Mouse (Mus musculus) hindbrain, embryonic 15.5 days (tissue): ENCODE measurements around the gene Map2k6. TPM values are rescaled to one million over a fixed set of nuclear protein-coding genes. Genes with fewer than 3 reads are reported as not detected.

Experiments used
- ATAC-seq: fragments of 200-750 bp; cut with Nextera tagmentation; 2 replicates; pipeline ENCODE4 v1.8.0; 2017; ENCODE audit warnings: low read depth, moderate number of reproducible peaks, moderate TSS enrichment; ENCODE audit not compliant: low FRiP score
- H3K27ac ChIP-seq: fragments of 300-500 bp; sonication (generic); replicated peaks from 2 replicates; pipeline ENCODE4 v1.5.1; 2015; ENCODE audit warnings: mild to moderate bottlenecking, inconsistent platforms
- H3K27me3 ChIP-seq: fragments of 300-500 bp; sonication (generic); 2 replicates; pipeline ENCODE4 v1.6.1; 2015; ENCODE audit warnings: control low read depth, inconsistent platforms
- H3K36me3 ChIP-seq: fragments of 300-500 bp; sonication (generic); 2 replicates; pipeline ENCODE4 v1.6.1; 2015; ENCODE audit warnings: control low read depth, inconsistent platforms
- H3K4me1 ChIP-seq: fragments of 300-500 bp; sonication (generic); replicated peaks from 2 replicates; pipeline ENCODE4 v1.6.1; 2015; ENCODE audit warnings: control low read depth, inconsistent platforms
- H3K4me2 ChIP-seq: fragments of 300-500 bp; sonication (generic); 2 replicates; pipeline ENCODE4 v1.6.1; 2015; ENCODE audit warnings: moderate library complexity, mild to moderate bottlenecking, inconsistent platforms
- H3K4me3 ChIP-seq: fragments of 300-500 bp; sonication (generic); 2 replicates; pipeline ENCODE4 v1.5.1; 2015; ENCODE audit warnings: mild to moderate bottlenecking, inconsistent platforms
- H3K9ac ChIP-seq: fragments of 300-500 bp; sonication (generic); 2 replicates; pipeline ENCODE4 v1.6.1; 2015; ENCODE audit warnings: inconsistent platforms
- H3K9me3 ChIP-seq: fragments of 300-500 bp; sonication (generic); 2 replicates; pipeline ENCODE4 v1.6.1; 2016; ENCODE audit warnings: control low read depth, inconsistent platforms
- WGBS: fragments of 180-500 bp; shearing (Covaris S2); methylation state at CpG from one replicate; pipeline ENCODE4 v1.1.7; 2015; 5-methylcytosine and 5-hydroxymethylcytosine counted together
- polyA plus RNA-seq: library from polyadenylated mRNA; unstranded; fragments of >200 nt; fragmentation: Nextera tagmentation; extraction: Ambion mirVana; gene quantifications from 2 replicates; pipeline ENCODE4 v1.2.1, GENCODE M21; 2015

Map2k6 gene
- polyA plus RNA-seq, 1 experiment from 2014 or later: 26.2 TPM

DNA sequence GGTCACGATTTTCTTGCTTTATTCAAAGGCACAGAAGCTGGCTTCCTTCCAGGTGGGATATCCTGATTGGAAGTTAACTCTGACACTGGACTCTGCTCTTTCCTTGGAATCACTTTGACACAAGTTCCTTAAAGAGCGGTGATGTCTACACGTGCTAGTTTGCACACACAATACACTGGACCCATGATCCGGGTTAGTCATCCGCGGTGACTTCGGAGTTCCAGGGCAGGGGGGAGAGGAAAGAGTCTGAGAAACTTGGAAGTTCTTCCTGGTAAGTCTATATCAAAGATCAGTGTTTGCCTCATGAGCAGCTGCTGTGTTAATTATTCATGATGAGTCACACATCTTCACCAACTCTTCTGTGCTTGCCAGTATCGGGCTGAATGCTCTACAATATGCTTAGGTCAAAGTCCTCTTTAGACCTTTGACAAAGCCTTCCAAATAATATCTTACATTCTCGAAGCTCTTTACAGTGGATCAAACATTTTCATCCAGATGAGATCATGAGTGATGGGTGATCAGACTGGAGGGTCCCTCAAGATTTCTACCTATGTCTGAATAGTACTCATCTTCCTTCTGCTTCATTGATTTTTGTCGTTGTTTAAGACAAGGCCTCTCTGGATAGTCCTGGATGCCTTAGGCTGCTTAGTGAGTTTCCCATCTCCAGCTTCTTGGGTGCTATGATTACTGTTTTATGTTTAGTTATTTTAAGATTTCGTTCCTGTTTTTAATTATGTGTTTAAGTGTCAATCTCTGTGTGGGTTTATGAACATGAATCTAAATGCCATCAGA is 145.7 kb downstream of the Map2k6 start:
- WGBS: 90% methylated on average over 11 of the region's 11 CpGs

DNA sequence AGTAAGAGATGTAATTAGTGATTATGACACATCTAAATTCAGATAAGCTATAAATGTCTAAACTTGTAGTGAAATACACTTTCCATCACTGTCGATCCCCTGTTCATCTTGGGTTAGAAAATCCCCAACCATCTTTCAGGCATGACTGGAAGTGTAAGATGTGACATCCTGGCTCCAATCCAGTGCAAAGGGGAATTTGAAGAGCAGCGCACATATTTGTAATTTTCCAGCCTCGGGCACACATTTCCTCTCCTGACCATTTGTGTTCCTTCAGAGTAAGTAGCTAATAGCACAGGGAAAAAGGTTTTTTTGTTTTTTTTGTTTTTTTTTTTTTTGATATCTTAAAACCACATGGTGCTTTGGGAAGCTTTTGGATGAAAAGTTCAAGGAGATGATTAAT is 146.5 kb downstream of the Map2k6 start:
- Histone ChIP-seq H3K4me1 (no peaks in the 10 kb centered on the region), H3K4me3 (no peak overlapping the region), H3K9me3 (no peaks in the 10 kb centered on the region), H3K27ac (no peak overlapping the region), H3K4me2 (no peak overlapping the region), H3K36me3 (no peaks in the 10 kb centered on the region), H3K27me3 (no peaks in the 10 kb centered on the region), H3K9ac (no peak overlapping the region)
- ATAC-seq: no peak
- WGBS: 84% methylated on average over 3 of the region's 3 CpGs

More for the DNA sequence above, 145.7 kb downstream of the Map2k6 start:
- Histone ChIP-seq H3K36me3 (no peaks in the 10 kb centered on the region), H3K27ac (no peak overlapping the region), H3K27me3 (no peaks in the 10 kb centered on the region), H3K4me1 (no peaks in the 10 kb centered on the region), H3K9me3 (no peaks in the 10 kb centered on the region), H3K4me2 (no peak overlapping the region), H3K9ac (no peak overlapping the region), H3K4me3 (no peak overlapping the region)
- no peak for ATAC-seq

DNA sequence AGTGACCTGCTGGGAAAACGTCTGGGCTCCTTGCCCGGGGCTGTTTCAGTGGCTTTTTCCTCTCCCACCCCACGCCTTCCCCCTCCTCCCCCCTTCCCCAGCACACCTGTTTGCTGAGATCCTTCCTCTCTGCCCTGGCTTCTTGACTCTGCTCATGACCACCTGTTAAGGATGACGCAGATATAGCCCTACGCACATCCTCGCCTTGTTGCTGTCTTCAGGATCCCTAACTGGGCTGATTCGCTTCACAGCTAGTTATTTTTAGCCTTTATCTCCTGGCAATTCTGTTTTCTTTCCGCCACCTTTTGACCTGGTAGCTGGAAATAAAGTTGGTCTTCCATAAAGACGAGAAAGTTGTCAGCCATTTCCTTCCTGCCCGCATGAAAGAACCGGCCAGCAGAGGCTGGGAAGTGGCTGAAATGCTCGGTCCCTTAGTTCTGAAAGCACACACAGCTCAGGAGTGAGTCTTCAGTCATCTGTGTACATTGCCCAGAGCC is 152.6 kb downstream of the Map2k6 start:
- Histone ChIP-seq H3K4me2 (no peak overlapping the region), H3K4me3 (no peak overlapping the region), H3K9me3 (no peaks in the 10 kb centered on the region), H3K27me3 (no peaks in the 10 kb centered on the region), H3K4me1 (no peaks in the 10 kb centered on the region), H3K27ac (no peak overlapping the region), H3K9ac (no peak overlapping the region), H3K36me3 (no peaks in the 10 kb centered on the region)
- WGBS: 84% methylated on average over 12 of the region's 12 CpGs
- no peak for ATAC-seq

DNA sequence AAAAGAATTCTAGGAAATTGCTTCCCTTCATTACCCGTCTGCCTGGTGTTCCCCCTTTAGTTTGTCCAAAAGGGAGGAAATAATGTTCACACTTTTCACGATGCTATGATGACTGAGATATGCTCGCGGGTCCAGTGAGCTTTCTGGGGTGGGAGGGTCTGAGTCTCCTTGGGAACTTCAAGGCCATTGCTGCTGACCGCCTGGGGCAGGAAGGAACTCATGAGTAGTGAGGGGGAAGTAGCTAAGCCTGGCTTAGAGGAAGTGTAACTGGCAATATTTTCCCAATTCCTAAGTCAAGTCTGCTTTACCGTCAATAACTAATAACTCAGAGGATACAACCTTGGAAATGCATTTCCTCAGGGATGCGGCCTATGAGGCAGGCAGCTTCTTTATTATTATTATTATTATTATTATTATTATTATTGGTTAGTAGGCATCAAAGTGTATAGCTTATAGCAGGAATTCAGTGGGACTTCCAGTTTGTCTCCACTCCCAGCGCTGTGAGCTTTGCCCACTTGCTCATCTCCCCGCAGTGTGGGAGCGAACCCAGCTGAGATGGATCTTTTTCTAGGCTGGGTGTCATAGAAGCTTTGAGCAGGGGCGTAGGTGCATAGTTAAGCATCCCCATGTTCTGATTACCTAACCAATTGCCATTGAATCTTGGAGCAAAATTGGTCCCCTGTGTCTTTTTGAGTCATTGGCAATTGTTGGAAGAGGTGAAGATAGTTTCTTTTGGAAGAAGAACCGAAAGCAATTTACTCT is 163.6 kb downstream of the Map2k6 start:
- Histone ChIP-seq H3K36me3 (no peaks in the 10 kb centered on the region), H3K9me3 (no peaks in the 10 kb centered on the region), H3K4me1 (no peaks in the 10 kb centered on the region), H3K9ac (no peak overlapping the region), H3K27me3 (no peaks in the 10 kb centered on the region), H3K27ac (no peak overlapping the region), H3K4me3 (no peak overlapping the region), H3K4me2 (no peak overlapping the region)
- ATAC-seq: no peak
- WGBS: 89% methylated on average over 12 of the region's 12 CpGs

DNA sequence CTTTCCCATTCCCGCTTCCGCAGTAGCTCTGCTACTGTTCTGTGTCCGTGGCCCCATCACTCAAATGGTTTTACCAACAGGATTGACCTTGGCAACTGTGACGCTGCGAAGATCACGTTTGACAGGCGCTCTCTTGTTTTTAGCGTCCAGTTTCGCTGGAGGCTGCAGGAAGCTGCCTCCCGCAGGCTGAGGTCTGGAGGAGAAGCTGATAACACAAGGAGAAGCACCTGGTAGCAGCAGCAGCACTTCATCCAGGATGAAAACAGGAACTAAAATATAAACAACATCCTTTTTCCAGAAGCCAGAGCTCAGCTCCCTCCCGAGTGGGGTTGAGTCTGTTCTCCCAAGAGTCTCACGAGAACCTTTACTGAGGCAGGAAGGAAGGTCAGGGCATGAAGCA is 164.3 kb downstream of the Map2k6 start:
- Histone ChIP-seq H3K4me3 (no peak overlapping the region), H3K9ac (no peak overlapping the region), H3K27ac (no peak overlapping the region), H3K4me2 (no peak overlapping the region), H3K36me3 (no peaks in the 10 kb centered on the region), H3K9me3 (no peaks in the 10 kb centered on the region), H3K4me1 (no peaks in the 10 kb centered on the region), H3K27me3 (no peaks in the 10 kb centered on the region)
- WGBS: 76% methylated on average over 12 of the region's 12 CpGs
- no peak for ATAC-seq

DNA sequence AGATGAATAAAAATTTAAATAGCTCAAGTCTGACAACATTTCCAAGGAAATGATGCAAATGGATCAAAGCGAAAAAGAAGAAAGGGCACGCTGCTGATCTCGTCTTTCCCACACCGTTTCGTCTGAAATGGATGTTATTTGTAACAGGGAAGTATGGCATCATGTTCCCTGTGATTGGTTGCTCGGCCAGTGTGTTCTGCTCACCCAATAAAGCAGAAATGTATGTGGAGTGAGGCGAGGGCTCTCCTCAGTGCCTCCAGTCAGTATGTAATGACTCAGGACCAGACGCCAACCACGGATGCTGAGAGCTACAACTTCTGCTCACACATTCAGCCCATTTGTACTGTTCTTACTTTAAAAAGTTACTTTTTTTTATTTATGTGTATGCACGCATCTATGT is 164.9 kb downstream of the Map2k6 start:
- no peak overlapping the region for H3K4me3 ChIP-seq
- no peak overlapping the region for H3K4me2 ChIP-seq
- no peak for ATAC-seq
- no peaks in the 10 kb centered on the region for H3K27me3 ChIP-seq
- no peaks in the 10 kb centered on the region for H3K9me3 ChIP-seq
- no peak overlapping the region for H3K27ac ChIP-seq
- no peak overlapping the region for H3K9ac ChIP-seq
- WGBS: 85% methylated on average over 10 of the region's 10 CpGs
- H3K4me1 ChIP-seq: no peaks in the 10 kb centered on the region
- no peaks in the 10 kb centered on the region for H3K36me3 ChIP-seq

DNA sequence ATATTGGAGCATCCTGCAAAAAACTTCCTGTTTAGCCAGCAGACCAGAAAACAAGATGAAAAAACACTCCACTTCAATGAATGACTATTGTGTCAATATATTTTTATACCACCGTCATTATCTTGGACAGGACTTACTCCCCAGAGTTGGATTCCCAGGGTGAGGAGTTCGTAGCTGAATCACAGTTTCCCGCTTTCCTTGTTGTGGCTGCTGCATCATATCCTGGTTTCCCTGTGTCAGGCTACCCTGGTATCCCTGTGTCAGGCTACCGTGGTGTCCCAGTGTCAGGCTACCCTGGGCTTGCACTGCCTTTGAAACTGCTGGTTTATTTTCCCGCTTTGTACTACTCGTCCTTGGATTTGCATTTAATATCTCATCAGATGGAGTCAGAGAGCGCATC is 167.4 kb downstream of the Map2k6 start:
- H3K36me3 ChIP-seq: no peaks in the 10 kb centered on the region
- no peak overlapping the region for H3K4me2 ChIP-seq
- no peak overlapping the region for H3K4me3 ChIP-seq
- no peak for ATAC-seq
- no peaks in the 10 kb centered on the region for H3K27me3 ChIP-seq
- no peaks in the 10 kb centered on the region for H3K4me1 ChIP-seq
- H3K9me3 ChIP-seq: no peaks in the 10 kb centered on the region
- H3K9ac ChIP-seq: no peak overlapping the region
- H3K27ac ChIP-seq: no peak overlapping the region
- WGBS: 84% methylated on average over 7 of the region's 7 CpGs

DNA sequence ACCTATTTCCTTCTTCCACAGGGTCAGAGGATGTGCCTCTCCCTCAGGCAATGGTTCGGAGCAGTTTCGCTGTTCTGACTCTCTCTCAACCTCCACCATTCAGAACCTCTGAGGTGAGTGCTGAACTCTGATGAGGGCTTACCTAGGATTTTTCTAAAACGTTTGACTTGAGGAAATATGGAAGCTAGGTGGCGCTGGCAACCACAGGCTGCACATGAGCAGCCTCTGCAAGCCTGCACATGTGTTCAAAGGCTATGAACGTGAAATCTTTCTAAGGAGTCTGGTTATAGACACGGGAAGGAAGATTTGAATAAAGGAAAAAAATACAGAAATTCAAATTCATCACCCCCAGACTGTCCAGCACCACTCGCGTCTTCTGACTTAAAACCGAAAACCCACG is 173.6 kb downstream of the Map2k6 start:
- H3K27me3 ChIP-seq: no peaks in the 10 kb centered on the region
- ATAC-seq: no peak
- H3K36me3 ChIP-seq: no peaks in the 10 kb centered on the region
- WGBS: 56% methylated on average over 10 of the region's 10 CpGs
- no peak overlapping the region for H3K4me2 ChIP-seq
- H3K9ac ChIP-seq: no peak overlapping the region
- no peak overlapping the region for H3K4me3 ChIP-seq
- no peaks in the 10 kb centered on the region for H3K4me1 ChIP-seq
- H3K27ac ChIP-seq: no peak overlapping the region
- no peaks in the 10 kb centered on the region for H3K9me3 ChIP-seq

Other genes with a start within 250 kb of the Map2k6 start
- 3.2 and 3.9 TPM in 2 replicates for gene Abca9, start 230.9 kb upstream of the Map2k6 start, polyA plus RNA-seq
- gene Abca6, start 147.3 kb upstream of the Map2k6 start, polyA plus RNA-seq: 0.17 and 0.32 TPM in 2 replicates
- gene Abca5, start 61.4 kb upstream of the Map2k6 start, polyA plus RNA-seq: 9.7 and 12.2 TPM in 2 replicates